Mouse (Mus musculus) brain, embryonic 18.5 days (tissue): ENCODE data around the gene Scrn2.

Experiments used
- DNase-seq: peaks from one replicate; pipeline ENCODE4 v3.0.0-alpha.2; 2012; ENCODE audit warnings: low read depth, low spot score

Gene Scrn2

GRCm38 (mm10) chr11:97017696-97018582, 11.8 kb upstream of the Scrn2 start:
- DNase-seq: no peak

DNA sequence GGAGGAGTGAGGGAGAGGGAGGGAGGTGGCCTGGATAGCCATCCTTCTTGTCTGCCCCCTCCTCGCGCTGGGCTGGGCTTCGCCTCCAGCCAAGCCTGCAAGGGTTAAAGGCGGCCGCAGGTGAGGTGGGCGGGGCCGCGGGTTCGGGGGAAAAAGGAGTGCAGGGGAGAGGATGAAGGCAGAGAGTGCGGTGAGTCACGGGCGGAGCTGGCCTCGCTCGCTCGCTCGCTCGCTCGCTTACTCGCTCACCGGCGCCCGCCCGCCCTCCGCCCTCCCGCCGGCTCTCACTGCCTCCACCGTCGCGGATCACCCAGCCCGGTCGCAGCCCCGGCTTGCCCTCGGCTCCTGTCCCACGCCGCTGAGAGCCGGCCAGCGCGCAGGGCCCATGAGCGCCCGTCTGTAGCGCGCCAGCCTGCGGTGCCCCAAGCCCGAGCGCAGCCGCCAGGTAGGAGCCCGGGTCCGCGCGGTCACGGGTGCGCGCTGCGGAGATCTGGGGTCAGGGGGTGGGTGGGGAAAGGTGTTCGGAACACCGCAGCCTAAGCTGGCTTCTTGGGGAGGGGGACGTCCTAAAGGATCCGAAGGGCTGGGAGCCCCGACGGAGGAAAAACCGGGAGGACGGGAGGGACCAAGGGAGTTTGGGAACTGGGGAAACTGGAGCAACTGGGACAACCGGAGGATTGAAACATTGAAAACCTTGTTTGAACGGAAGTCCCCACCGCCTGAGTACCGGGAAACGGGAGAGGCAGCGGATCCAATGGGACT, 11.0 kb upstream of the Scrn2 start:
- no peak for DNase-seq

- DNase-seq: no peak
Observed at GRCm38 (mm10) chr11:97019345-97019708, 10.4 kb upstream of the Scrn2 start.

GRCm38 (mm10) chr11:97021121-97021765, 8.5 kb upstream of the Scrn2 start:
- no peak for DNase-seq

DNA sequence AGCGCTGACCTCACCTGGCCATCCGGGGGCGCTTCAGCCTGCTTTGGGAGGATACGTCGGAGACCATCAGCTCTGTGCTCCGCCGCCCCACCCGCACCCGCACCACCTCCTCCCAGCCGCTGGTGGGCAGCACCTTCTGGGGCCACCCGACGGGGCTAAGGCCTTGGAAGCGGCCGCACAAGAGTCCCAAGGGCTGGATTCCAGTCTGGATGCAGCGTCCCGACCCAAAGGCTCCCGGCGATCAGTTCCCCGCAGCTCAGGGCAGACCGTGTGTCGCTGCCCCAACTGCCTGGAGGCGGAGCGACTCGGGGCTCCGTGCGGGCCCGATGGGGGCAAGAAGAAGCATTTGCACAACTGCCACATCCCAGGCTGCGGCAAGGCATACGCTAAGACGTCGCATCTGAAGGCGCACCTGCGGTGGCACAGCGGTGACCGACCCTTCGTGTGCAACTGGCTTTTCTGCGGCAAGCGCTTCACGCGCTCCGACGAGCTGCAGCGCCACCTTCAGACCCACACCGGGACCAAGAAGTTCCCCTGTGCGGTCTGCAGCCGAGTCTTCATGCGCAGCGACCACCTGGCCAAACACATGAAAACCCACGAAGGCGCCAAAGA, 7.8 kb upstream of the Scrn2 start:
- no peak for DNase-seq

- no peak for DNase-seq
Observed at GRCm38 (mm10) chr11:97024977-97025376, 4.8 kb upstream of the Scrn2 start.

DNA sequence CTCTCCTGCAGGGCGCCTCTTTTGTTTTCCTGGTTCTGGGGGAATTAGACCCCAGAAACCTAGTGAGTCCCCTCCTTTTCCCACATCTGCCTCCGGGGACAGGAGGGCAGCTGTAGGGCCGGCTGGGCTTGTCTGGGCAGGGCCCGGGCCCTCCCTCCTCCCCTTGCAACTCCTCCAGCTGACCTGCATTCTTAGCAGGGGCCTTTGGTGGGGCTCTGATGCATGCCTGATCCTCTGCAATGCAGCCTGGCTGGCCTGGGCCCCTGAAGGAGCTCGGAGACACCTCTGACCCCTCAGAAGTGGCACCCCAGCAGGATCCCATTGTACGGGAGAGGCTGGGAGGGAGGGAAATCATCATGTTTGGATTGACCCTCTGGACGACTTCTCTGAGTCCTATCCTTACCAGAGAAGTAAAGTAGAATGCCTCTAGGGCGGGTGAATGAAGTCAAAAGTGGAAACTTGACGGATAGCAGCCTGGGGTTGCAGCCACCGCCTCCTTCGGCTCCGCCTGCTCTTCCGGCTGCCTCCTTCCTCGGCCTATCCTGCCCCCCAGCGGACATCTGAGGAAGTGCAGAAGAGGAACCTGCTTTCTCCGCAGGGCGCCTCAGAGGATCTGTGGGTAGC, 3.9 kb upstream of the Scrn2 start:
- no peak for DNase-seq

DNA sequence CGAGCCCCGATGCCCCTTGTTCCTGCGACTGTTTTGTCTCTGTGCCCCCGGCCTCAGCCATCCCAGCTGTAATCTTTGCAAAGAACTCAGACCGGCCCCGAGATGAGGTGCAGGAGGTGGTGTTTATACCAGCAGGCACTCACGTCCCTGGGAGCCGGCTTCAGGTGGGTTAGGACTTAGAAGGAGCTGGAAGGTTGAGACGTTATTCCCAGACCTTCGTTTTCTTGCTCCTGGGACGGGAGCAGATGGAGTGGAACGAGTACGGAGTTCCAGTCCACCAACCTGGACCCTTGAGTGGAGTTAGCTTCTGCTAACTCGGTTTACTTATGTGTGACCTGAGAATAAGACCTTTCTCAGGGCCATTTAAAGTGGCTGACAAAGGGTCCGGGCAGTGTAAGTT, 688 bp downstream of the Scrn2 start:
- DNase-seq: no peak

- DNase-seq: no peak
Observed at GRCm38 (mm10) chr11:97031977-97032376, 2.2 kb downstream of the Scrn2 start.

DNA sequence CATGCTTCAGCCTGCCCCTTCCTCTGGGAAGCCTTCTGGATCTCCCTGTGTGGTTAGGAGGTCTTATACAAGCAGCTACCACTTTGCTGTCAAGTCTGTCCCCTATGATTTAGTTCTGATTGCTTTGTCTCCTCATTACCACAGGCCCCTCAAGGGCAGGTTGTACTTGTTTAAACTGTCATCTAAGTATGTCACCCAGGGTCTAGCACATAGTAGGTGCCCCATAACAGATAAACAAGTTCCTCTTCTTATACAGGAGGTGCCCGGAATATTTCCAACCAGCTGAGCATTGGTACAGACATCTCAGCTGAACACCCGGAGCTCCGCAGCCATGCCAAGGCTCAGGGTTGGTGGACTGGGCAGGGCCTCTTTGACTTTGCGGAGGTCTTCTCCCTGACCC, 2.8 kb downstream of the Scrn2 start:
- DNase-seq: no peak

- no peak for DNase-seq
Observed at GRCm38 (mm10) chr11:97033781-97034180, 4.0 kb downstream of the Scrn2 start.

GRCm38 (mm10) chr11:97036141-97036540, 6.4 kb downstream of the Scrn2 start:
- no peak for DNase-seq

DNA sequence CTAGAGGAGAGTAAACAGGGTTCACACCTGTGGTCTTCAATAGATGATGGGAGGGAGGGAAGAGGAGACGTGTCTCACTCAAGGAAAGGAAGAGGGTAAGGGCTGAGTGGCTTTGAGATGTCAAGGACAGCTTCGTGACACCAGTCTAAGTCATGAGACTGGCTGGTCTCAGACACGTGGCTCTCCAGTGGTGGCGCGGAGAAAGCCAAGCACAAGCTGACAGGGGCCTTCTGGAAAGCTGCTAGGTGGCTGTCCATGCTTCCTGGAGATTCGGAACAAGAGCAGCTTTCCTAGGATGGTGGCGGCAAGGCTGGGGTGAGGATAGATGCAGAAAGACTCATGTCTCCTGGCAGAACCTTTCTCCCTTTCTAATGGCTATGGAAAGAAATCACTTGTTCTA, 9.1 kb downstream of the Scrn2 start:
- no peak for DNase-seq

- no peak for DNase-seq
Observed at GRCm38 (mm10) chr11:97040301-97041021, 10.7 kb downstream of the Scrn2 start.

- peak; percentile 92 for DNase-seq
Observed at GRCm38 (mm10) chr11:97041022-97041899, 11.5 kb downstream of the Scrn2 start, which contains the start of the genes Lrrc46 and Mrpl10. Lrrc46 (minus strand) TSS chr11:97041407. Mrpl10 (plus strand) TSS chr11:97041560.

DNA sequence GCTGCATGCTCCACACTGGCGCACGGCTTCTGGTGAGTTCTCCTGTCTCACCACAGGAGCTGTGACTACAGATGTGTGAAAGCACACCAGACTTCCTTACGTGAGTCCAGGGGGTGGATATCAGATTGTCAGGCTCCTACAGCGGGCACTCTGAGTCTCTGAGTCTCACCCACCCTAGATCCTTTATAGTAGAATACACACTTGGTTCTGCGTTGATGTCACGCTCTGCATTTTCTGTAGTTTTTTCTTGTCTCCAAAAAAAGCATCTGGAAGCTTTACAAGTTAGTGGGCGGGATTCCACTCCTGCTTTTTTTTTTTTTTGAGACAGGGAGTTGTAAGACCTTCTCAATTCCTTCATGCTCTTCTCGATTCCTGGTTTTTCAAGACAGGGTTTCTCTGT, 15.2 kb downstream of the Scrn2 start:
- DNase-seq: no peak

GRCm38 (mm10) chr11:97045861-97046260, 16.1 kb downstream of the Scrn2 start:
- DNase-seq: no peak

DNA sequence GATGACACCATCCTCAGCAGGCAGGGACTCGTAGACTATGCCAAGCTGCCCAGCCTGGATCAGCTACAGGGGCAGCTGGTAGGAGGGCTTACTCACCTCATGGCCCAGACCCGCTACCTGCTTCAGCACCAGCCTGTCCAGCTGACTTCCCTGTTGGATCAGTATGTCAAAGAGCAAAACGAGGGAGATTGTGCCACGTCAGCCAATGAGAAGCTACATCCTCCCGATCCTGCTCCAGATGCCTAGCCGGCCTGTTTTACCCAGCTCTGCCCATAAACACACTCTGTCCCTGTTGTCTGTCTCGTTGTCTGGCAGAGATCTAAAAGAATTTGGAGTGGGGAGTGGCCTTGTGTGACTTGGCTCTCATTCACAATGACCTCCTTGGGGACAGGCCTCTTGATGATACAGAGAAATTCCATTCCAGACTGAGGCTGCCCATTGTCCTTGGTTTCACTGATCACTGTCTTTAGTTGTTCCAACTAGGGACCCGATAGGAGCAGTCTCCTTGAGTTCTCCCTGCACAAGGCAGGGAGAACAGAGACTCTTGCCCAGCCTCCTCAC, 18.4 kb downstream of the Scrn2 start:
- DNase-seq: no peak

GRCm38 (mm10) chr11:97049492-97050085, 19.9 kb downstream of the Scrn2 start:
- DNase-seq: no peak
